In the genomic region with DNA sequence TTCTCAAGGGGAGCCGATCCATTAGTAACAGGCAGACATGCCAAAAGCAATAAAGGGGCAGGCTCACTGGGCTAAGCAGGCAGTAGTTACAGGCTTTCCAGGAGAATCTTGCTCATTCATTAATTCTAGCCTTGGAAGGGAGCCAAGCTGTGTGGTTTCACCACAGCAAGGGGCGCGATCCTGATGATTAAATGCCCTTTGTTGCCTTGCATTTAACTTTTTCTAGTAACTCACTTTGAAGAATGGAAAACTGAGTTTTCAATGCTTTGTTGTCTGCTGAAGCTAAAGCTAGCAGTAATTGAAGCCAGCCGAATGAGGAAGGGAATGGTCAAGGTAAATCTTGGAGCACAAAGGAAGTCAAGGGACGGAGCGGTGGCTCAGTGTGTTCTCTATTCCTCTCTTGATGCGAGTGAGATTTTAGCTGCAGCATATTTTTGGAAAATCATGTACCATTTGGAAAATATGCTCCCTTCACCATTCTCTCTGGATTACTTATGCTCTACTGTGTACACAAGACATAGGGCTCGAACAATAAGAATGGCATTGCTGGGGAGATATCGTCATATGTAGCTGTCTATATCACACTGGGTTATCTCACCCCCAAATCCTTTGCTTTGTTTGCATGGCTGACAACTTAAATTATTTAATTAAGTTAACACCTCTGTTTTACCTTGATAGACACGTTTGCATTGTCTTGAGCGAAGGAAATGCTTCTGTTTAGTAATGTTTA, we compare ENCODE assay signal across 9 mouse cellular contexts.
DNase-seq lines count a peak whose midpoint lies in the region; ATAC-seq and TF ChIP-seq lines count a peak whose summit lies in the region.
"Had no signal": no experiment of that assay in that cellular context is flagged by ENCODE, and none has a peak within 500 bp of the region (broad histone marks: within the 10 kb centered on the region; RNA-seq: fewer than 3 reads in every experiment).

No protein-coding gene starts in this region.

- H3K27ac ChIP-seq in kidney, adult 2 months (ENCODE audit: insufficient read depth, low read depth, low read length) = no peak overlapping the region
- peak overlapping the region; percentile 42; the same call in 1 of the 2 replicates for H3K27ac ChIP-seq in forebrain, embryonic 12.5 days

- TF ChIP-seq POLR2A in kidney, adult 2 months (IDR thresholded peaks at IDR 0.05; ENCODE audit: low read depth, low read length) = no peak

- peak; percentile 39 for DNase-seq in kidney, adult 2 months
- DNase-seq in kidney, adult 11 months = no peak
- peak; percentile 5 to 16 for DNase-seq in kidney, postnatal 36 days
- peak; percentile 71 for DNase-seq in retina, embryonic 14.5 days (ENCODE audit: low spot score)
- DNase-seq in cerebellum, adult 18-20 months = no peak
- no peak for DNase-seq in thymus, adult 18-20 months
- DNase-seq in cerebellum, adult 9-10 months = no peak

- WGBS in kidney, adult 2 months = 61% methylated on average over 11 of the region's 11 CpGs
- 31% methylated on average over 11 of the region's 11 CpGs for WGBS in forebrain, embryonic 12.5 days

- H3K27me3 ChIP-seq in kidney, adult 2 months (replicated peaks; ENCODE audit: control insufficient read depth, insufficient read depth, low read length) = no peaks in the 10 kb centered on the region
- H3K27me3 ChIP-seq in forebrain, embryonic 12.5 days = no peaks in the 10 kb centered on the region

- TF ChIP-seq CTCF in kidney, adult 2 months (conservative IDR thresholded peaks at IDR 0.05; ENCODE audit: insufficient read depth, insufficient read length, low read depth, low read length) = no peak

- H3K4me2 ChIP-seq in forebrain, embryonic 12.5 days = peak overlapping the region; percentile 36

- no peaks in the 10 kb centered on the region for H3K36me3 ChIP-seq in kidney, adult 2 months (ENCODE audit: control insufficient read depth, insufficient read depth, low read length)
- no peaks in the 10 kb centered on the region for H3K36me3 ChIP-seq in forebrain, embryonic 12.5 days (replicated peaks)

- H3K9me3 ChIP-seq in forebrain, embryonic 12.5 days = no peaks in the 10 kb centered on the region

- no peaks in the 10 kb centered on the region for H3K4me1 ChIP-seq in kidney, adult 2 months (ENCODE audit: control insufficient read depth, insufficient read depth, low read length)
- peaks cover 14% of the 10 kb centered on the region for H3K4me1 ChIP-seq in forebrain, embryonic 12.5 days

- H3K9ac ChIP-seq in forebrain, embryonic 12.5 days = no peak overlapping the region

- ATAC-seq in forebrain, embryonic 12.5 days (ENCODE audit: low FRiP score) = peak; percentile 85

- H3K4me3 ChIP-seq in kidney, adult 2 months (ENCODE audit: insufficient read depth, low read depth, low read length) = no peak overlapping the region
- no peak overlapping the region for H3K4me3 ChIP-seq in forebrain, embryonic 12.5 days (replicated peaks)
- H3K4me3 ChIP-seq: erythroblast, embryonic 14.5 days had no signal

Comparison
In these comparisons a context has a peak if more than half of its experiments do, and no peak if none do; other contexts are left out.
1. DNase-seq: peak in kidney, adult 2 months (single experiment), kidney, postnatal 36 days (2 of 2) and retina, embryonic 14.5 days (single experiment); none in kidney, adult 11 months (single experiment), cerebellum, adult 18-20 months (0 of 2), thymus, adult 18-20 months (0 of 2) and cerebellum, adult 9-10 months (single experiment).